Mouse (Mus musculus): ENCODE measurements around the gene Pde10a.

GRCm38 (mm10) chr17:8641491-8641890 lies 116.3 kb downstream of the Pde10a start:
- TF ChIP-seq FLI1 (IDR thresholded peaks at IDR 0.05; ENCODE audit: low read length) (no peak), GATA1 (IDR thresholded peaks at IDR 0.05; ENCODE audit: borderline replicate concordance, low read length) (no peak)

All from megakaryocyte, embryonic 14.5 days (primary cell).